Mouse (Mus musculus) kidney, adult 11 months (tissue): ENCODE measurements at regions not wholly inside any gene's neighbourhood (a gene's known extent, or its start where the extent isn't known, plus 50 kb on each side); places are given as distances from the start of the nearest gene placed in this dataset.

Experiments
- DNase-seq: peaks from one replicate; pipeline ENCODE4 v3.0.0; 2022

DNA sequence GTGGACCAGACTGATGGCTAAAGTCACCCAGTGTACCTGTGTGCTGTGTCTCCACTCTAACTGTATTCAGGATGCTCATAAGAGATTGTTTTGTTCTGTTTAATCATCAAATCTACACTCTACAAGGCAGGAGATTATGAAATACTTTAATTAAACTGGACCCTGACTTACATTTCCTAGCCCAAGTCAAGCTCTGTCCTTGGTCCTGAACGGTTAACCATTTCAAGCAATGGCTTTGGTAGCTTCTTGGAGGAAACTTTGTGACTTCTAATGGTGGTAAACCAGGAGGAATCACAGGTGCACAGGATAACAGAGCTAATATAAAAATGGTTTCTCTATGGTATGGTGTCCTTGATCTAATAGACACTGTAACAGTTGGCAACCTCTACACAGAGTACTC lies 370.4 kb downstream of the Nbas start:
- no peak for DNase-seq
